Mouse (Mus musculus) frontal cortex, postnatal 25 days (tissue): ENCODE data around the gene Pik3c2g.

Source experiments
- DNase-seq, 2 experiments: peaks; one replicate each; pipeline ENCODE4 v3.0.0; 2022; ENCODE audit warnings: low spot score in 2 of 2

Gene Pik3c2g

DNA sequence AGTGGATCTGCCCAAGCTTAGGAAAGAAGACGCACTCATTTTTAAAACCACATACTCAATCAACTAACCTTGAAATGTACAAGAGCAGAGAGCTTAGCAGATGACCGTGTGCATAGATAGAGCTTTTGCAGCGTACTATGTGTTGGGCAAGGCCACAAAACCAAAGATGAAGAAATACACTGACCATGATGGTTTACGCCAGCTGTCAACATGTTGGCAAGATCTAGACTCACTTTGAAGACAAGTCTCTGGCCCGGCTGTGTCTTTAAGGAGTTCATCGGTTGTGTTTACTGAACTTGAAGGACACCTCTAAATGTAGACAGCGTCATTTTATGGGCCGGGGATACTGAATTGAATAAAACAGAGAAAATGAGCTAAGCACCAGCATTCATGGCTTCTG is 254.3 kb downstream of the Pik3c2g start:
- no peak for DNase-seq

GRCm38 (mm10) chr6:139842626-139843025 is 255.6 kb downstream of the Pik3c2g start:
- no peak for DNase-seq

GRCm38 (mm10) chr6:139843531-139843930 is 256.5 kb downstream of the Pik3c2g start:
- no peak for DNase-seq

- DNase-seq: no peak
These were observed 260.0 kb downstream of the Pik3c2g start for GRCm38 (mm10) chr6:139846889-139847544.

GRCm38 (mm10) chr6:139849931-139850330 is 262.9 kb downstream of the Pik3c2g start:
- DNase-seq: no peak

DNA sequence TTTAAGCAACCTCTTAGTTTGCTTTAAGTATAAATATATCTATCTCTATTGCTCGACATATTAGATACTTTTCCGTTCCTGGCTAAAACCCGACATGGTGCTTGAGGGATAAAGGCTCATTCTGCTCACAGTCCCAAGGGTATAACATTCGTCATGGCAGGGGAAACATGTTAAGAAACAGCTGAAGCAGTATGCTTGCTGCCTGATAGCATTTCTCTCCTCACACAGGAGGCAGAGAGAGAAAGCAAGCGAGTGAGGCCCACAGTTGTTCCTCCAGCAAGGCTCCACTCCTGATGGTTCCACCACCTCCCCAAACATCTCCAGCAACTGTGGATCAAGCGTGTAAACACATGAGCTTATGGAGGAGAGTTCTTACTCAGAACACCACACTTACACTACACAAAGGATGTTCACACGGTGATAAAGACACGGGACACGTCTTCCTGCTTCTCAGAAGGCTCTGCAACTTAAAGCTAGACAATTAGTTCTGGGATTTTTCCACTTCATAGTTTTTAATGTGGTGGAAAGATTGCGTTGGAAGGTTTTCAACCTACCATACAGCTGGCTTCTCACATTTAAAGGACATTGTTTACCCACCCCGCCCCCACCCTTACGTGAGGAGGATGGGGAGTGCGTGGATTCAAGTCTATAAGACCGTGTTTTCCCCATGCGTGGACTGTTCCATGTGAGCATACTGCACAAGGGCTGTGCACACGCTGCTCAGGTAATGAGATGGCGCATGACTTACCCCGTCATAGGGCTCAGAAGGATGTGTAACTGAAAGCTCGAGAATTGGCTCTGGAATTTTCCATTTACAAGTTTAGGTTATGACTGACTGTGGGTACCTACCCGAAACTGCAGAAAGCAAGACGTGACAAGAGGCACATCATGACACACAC is 264.9 kb downstream of the Pik3c2g start:
- DNase-seq: no peak

- no peak for DNase-seq
These were observed 265.8 kb downstream of the Pik3c2g start for GRCm38 (mm10) chr6:139852836-139853235.

DNA sequence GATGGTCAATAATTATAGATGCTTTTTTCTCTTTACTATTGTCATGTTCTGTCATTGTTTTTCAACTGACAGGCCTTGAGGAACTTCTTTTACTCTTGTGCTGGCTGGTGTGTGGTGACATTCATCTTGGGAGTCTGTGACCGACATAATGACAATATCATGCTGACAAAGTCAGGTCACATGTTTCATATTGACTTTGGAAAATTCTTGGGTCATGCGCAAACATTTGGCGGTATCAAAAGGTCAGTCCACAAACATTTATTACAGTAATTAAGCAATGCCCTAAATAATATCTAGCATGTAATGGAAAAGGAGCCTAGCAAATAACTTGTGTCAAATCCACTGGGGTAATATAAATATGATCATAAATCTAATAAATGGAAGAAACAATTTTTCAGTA is 273.1 kb downstream of the Pik3c2g start:
- no peak for DNase-seq

- DNase-seq: no peak
These were observed 274.5 kb downstream of the Pik3c2g start for GRCm38 (mm10) chr6:139861534-139861933.

DNA sequence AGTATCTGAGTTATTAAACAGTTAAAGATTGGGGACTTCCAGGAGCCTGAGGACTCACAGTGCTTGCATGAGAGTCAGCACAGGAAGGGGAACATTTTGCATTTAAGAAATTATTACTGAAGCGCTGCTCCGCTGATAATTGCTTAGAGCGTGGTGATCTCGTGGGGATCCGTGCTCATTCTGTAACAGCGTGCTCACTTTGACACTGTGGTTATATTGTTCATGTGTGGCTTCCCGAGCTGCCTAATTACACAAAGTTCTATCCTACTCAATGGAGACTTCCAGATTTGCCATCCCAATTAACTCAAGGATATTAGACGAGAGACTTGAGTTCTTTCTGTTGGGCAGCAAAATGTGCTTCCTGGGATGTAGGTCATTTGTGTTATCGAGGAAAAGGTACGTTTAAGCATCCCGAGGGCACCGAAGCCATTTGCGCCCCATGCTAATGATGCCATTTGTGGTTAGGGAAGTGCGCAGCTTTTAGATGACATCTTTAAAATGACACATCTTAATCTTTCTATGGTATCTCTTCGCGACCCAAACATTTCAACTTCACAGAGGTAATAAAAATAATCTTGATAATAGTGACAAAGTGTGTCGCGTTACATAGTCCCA is 278.1 kb downstream of the Pik3c2g start:
- no peak for DNase-seq

GRCm38 (mm10) chr6:139874418-139875176 is 287.6 kb downstream of the Pik3c2g start:
- peak; percentile 18 to 33 for DNase-seq

DNA sequence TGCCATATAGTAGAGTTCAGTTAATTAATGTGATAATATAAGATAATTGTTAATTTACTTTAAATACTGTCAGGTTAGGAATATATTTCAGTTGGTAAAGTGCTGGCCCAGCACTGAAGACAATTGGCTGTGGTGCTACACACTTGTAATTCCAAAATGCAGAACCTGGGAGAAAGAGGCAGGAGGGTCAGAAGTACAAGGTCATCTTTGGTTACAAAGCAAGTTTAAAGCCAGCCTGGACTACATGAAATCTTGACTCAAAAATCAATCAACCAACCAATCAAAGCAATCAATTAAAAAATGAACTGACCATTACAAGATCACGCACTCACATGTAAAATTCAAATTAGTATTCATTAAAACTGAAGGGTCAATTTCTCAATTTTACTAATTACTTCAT is 289.7 kb downstream of the Pik3c2g start:
- DNase-seq: no peak

DNA sequence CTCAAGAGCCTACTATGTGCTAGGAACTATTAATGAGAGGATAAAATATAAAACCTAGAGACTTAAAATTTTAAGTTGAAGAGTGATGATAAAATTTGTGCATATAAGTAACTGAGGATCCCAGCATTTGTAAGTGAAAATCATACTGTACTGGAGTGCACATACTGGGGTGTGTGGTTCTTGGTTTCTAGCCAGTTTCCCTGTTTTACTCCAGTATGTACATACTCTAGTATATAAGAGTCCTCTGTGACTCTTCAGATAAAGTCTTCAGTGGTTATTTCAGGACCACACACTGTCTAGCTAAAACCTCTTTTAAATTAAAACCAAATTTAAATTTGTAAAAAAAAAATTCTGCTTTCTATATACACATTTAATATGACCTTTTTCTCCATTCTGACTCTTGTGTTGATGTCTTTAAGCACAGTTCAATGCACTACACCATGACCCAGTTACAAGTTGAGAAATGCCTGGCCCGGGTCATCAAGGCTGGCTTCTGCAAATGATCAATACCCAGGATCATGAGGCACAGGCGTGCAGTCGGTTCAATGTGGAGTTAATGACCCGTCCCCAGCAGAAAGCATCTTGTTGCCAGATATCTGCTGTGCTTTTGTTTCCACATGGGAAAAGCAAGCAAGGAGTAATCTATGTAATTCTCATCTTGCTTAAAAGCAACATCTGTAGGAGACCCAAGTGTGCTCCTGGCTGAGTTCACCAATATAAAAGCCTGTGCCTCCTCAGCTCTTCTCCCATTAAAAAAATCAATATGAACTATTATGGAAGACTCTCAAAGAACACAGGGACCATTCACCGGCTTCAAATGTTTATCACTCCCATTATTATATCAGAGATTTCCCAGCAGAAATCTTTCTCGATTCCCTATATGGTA is 290.7 kb downstream of the Pik3c2g start:
- DNase-seq: no peak

GRCm38 (mm10) chr6:139878362-139878696 is 291.3 kb downstream of the Pik3c2g start:
- DNase-seq: no peak

GRCm38 (mm10) chr6:139882076-139882475 is 295.1 kb downstream of the Pik3c2g start:
- DNase-seq: no peak

GRCm38 (mm10) chr6:139887175-139887574 is 300.2 kb downstream of the Pik3c2g start:
- DNase-seq: no peak

- DNase-seq: no peak
These were observed 308.6 kb downstream of the Pik3c2g start for GRCm38 (mm10) chr6:139895637-139896036.

- no peak for DNase-seq
These were observed 312.7 kb downstream of the Pik3c2g start for GRCm38 (mm10) chr6:139899630-139900151.

- no peak for DNase-seq
These were observed 314.8 kb downstream of the Pik3c2g start for GRCm38 (mm10) chr6:139901801-139902200.

DNA sequence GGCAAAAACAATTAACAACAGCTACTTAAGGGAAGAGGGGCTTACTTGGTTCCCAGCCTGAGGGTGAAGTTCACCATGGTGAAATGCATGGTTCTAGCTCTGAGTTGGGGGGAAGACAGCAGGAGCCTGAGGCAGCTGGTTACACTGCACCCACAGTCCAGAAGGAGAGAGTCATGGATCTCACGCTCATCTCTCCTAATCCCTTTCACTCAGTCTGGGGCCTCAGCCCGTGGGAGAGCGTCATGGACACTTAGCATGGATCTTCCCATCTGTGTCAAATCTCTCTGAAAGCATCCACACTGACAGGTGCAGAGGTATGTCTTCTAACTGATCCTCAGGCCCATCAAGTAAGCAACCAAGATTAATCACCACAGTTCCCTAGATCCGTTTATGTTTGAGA is 320.1 kb downstream of the Pik3c2g start:
- no peak for DNase-seq
